In the genomic region with DNA sequence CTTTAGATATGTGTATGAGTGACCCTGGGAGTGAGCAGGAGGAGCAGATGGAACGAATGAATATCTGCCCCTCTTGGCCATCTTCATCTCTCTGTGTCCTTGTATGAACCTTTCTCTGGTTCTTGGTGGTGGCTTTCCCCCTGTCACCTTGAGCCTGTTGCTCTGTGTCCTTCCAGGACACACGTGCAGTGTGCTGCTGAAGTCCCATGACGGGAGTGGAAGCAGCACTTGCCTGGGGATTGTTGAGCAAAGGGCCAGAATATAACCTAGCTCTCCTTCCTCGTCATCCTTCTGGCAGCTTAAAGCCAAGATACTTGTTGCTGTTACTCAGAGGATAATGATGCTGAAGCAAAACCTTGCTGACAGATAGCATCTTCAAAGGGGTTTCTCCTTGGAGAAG, we compare ENCODE assay signal across 8 mouse cellular contexts.
"Had no signal": no experiment of that assay in that cellular context is flagged by ENCODE, and none has a peak within 500 bp of the region (broad histone marks: within the 10 kb centered on the region; RNA-seq: fewer than 3 reads in every experiment).

No protein-coding gene starts in this region.

- H3K4me2 ChIP-seq: limb, embryonic 13.5 days; liver, embryonic 15.5 days; midbrain, embryonic 13.5 days; stomach, embryonic 15.5 days had no signal

- H3K9ac ChIP-seq: limb, embryonic 13.5 days; liver, embryonic 15.5 days; midbrain, embryonic 13.5 days; stomach, embryonic 15.5 days had no signal

- ATAC-seq: midbrain, embryonic 13.5 days had no signal

- H3K27me3 ChIP-seq: limb, embryonic 13.5 days; liver, embryonic 15.5 days; midbrain, embryonic 13.5 days; stomach, embryonic 15.5 days had no signal

- H3K4me1 ChIP-seq: liver, embryonic 15.5 days; midbrain, embryonic 13.5 days; stomach, embryonic 15.5 days had no signal

- H3K36me3 ChIP-seq: limb, embryonic 13.5 days; liver, embryonic 15.5 days; midbrain, embryonic 13.5 days; stomach, embryonic 15.5 days had no signal

- H3K4me3 ChIP-seq: limb, embryonic 13.5 days; liver, embryonic 15.5 days; midbrain, embryonic 13.5 days; stomach, embryonic 15.5 days had no signal

- H3K9me3 ChIP-seq: limb, embryonic 13.5 days; liver, embryonic 15.5 days; midbrain, embryonic 13.5 days; stomach, embryonic 15.5 days had no signal

- H3K27ac ChIP-seq: limb, embryonic 13.5 days; liver, embryonic 15.5 days; midbrain, embryonic 13.5 days; stomach, embryonic 15.5 days had no signal

- DNase-seq: left cerebral cortex, postnatal 4 days; lung, adult 2 months; right cerebral cortex, postnatal 14 days; thymus, postnatal 4 days had no signal
